8 mouse cellular contexts compared by ENCODE assay signal in the genomic region with DNA sequence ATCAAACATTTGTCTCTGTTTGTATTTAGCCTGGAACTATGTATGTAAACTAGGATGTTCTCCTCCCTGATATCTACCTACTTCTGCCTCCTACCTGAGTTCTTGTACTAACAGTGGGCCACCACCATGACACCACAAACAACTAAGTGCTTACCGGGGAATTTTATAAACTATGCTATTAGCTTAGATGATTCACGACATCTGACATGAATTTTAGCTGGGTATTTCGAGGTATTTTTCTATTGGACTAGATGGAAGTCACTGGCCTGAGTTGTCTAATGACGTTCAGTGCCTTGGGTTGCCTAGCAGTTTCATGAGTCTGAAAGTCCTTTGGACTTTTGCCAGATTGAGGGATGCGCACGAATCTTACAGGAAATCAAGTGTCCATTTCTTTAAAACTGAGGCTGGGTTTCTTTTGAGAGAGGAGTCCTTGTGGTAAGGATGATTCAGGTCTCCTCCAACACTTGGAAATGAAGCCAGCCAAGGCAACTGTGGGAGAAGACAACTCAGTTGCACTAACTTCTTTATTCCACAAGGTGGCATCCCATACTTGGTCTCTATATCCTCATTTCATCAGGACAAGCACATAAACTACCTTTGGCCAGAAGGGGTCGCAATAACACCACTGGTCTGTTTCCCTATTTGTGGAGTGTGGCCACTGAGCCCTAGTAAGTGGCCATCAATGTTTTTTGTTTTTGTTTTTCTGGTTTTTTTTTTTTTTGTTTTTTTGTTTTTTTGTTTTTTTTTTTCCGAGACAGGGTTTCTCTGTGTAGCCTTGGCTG.
A peak's percentile ranks its signal among the peaks of the same experiment; 100 is the strongest.
DNase-seq lines count a peak whose midpoint lies in the region.
"Not testable (repeated sequence)": the region's sequence is repeated elsewhere in the genome, so short reads cannot be mapped to it uniquely, and the experiment has no call there.

No protein-coding gene starts in this region.

- DNase-seq in 3134 (ENCODE audit: extremely low read depth, insufficient read length, low spot score), result peak; percentile 55
- DNase-seq in adrenal gland, postnatal 10 days, result peak; percentile 84
- DNase-seq in embryonic facial prominence, embryonic 10.5 days (ENCODE audit: low spot score), result peak; percentile 70
- DNase-seq in heart, adult 18-20 months, result peak; percentile 83 to 87
- DNase-seq in kidney, adult 11 months, result peak; percentile 81
- peak; percentile 77 to 84 for DNase-seq in left cerebral cortex, postnatal 25 days (ENCODE audit: low spot score in 2 of 2)
- peak; percentile 59 for DNase-seq in midbrain, embryonic 10.5 days (ENCODE audit: low spot score)
- peak; percentile 61 for DNase-seq in spleen, adult 12 weeks (ENCODE audit: low spot score)

- peaks cover 10% of the 10 kb centered on the region for H3K9me3 ChIP-seq in embryonic facial prominence, embryonic 10.5 days
- H3K9me3 ChIP-seq in midbrain, embryonic 10.5 days (replicated peaks), result peaks cover 10% of the 10 kb centered on the region

- H3K36me3 ChIP-seq in embryonic facial prominence, embryonic 10.5 days (replicated peaks); midbrain, embryonic 10.5 days: not testable (repeated sequence)

- intact Hi-C loops in left cerebral cortex, postnatal 25 days (cut with DNase I), result not testable (repeated sequence)

- WGBS in embryonic facial prominence, embryonic 10.5 days, result 37% methylated on average over 8 of the region's 8 CpGs
- 45% methylated on average over 8 of the region's 8 CpGs for WGBS in midbrain, embryonic 10.5 days

- not testable (repeated sequence) for H3K4me3 ChIP-seq in embryonic facial prominence, embryonic 10.5 days; midbrain, embryonic 10.5 days

- not testable (repeated sequence) for H3K4me1 ChIP-seq in embryonic facial prominence, embryonic 10.5 days; midbrain, embryonic 10.5 days

- H3K27me3 ChIP-seq in embryonic facial prominence, embryonic 10.5 days (replicated peaks; ENCODE audit: low read depth, poor library complexity, severe bottlenecking); midbrain, embryonic 10.5 days (ENCODE audit: low read depth, poor library complexity, severe bottlenecking): not testable (repeated sequence)

- not testable (repeated sequence) for H3K27ac ChIP-seq in embryonic facial prominence, embryonic 10.5 days (replicated peaks); midbrain, embryonic 10.5 days (replicated peaks)
